Mouse (Mus musculus): ENCODE measurements around the gene Zp3r.
A peak's percentile ranks its signal among the peaks of the same experiment; 100 is the strongest.
"Not testable (repeated sequence)": the region's sequence is repeated elsewhere in the genome, so short reads cannot be mapped to it uniquely, and the experiment has no call there.

Gene Zp3r

DNA sequence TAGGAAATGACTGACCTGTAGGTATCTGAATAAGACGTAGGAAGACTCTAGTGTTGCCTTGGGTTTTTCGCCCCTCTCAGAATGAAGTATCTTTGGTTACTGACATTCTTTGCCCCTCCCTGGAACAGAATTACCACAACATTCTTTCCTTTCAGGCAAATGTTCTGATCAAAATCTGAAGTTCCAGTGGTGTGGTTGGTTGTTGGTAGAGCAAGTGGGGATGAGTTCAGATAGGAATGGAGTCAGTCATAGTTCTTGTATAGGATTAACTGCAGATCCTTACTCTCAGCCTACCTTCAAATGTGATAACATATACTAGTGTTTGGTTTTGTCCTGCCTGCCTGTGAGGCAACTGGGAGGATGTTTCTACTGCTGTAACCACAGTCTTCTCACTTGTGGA is at the start of gene Zp3r:
Gene Zp3r, minus strand, starts transcription at position 101 of the 400 bp plus-strand sequence.
- no peak for DNase-seq (ENCODE audit: low spot score in 2 of 2)

DNA sequence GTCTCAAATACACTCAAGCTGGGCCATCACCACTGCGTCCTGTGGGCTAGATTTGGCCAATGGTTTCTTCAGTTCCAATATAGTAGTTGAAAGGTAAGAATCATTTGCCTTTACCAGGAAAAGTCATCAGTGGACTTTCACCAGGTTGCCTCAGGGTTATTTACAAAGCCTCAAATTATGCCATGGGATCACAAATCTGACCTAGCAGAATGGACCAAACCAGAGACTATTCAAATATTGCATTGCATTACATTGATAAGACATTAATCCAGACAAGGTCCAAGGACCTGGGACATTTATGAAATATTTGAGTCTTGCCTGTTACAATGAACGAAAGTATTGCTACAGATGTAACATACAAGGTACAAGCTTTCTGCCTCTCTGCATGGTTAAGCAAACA is 49.1 kb upstream of the Zp3r start:
- DNase-seq (ENCODE audit: low spot score in 2 of 2) = no peak

GRCm38 (mm10) chr1:130663576-130663975 is 34.2 kb upstream of the Zp3r start:
- not testable (repeated sequence) for DNase-seq (ENCODE audit: low spot score in 2 of 2)

DNA sequence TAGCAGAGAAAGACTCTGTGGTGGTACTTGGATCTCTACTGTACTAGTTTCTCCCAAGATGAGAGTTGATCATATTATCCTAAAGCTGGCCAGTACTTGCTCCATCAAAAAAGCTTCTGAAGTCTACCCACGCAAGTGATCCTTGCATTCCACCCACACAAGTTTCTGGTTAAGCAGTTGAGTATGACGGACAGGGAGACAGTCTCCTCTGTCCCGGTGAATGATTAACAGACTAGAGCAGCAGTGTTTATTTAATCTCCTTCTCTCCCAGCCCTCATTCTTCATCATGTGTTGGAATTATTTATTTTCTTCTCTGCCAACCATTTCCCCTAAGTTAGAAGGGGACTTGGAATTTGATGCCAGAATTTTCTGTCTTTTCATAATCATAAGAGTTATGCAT is 32.0 kb upstream of the Zp3r start, which contains the start of gene C4bp:
Gene C4bp, minus strand, starts transcription at position 179 of the 400 bp plus-strand sequence.
- DNase-seq (ENCODE audit: low spot score in 2 of 2) = no peak

DNA sequence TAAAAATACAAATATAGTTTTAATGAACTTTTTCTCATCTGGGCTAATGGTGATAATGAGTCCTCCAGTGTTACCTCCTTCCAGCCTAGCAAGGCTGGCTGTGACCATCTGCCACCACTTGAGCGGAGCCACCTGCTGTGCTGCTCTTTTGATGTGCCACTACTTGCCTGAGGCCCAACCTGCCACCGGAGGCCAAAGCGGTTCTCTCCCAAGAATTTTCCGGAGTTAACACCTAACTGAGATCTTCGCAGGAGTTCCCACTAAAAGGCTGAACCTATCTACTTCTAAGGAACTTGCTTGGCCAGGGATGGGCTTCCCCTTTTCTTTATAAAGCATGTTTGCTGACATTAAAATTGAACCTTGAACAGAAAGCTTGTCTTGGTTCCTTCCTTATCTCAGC is 30.2 kb upstream of the Zp3r start:
- not testable (repeated sequence) for DNase-seq (ENCODE audit: low spot score in 2 of 2)

- DNase-seq (ENCODE audit: low spot score in 2 of 2) = no peak
These were observed 14.7 kb upstream of the Zp3r start for GRCm38 (mm10) chr1:130644103-130644502.

DNA sequence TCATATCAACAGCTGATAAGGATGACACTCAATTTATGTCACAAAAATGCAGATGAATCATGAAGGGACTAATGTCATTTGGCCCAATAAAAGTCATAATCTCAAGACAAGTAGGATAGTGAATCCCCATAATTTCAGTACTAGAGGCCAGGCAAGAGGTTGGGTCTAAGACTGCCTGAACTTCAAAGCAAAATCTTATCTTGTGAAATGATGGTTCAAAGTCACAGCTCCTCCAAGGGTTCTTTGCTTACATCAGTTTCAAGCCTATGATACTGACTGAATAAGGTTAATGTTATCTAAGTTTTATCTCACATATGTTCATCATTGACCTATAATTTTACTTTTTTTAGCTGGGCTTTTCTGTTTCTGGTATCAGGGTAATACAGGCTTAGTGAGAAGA is 11.5 kb upstream of the Zp3r start:
- no peak for DNase-seq (ENCODE audit: low spot score in 2 of 2)

DNA sequence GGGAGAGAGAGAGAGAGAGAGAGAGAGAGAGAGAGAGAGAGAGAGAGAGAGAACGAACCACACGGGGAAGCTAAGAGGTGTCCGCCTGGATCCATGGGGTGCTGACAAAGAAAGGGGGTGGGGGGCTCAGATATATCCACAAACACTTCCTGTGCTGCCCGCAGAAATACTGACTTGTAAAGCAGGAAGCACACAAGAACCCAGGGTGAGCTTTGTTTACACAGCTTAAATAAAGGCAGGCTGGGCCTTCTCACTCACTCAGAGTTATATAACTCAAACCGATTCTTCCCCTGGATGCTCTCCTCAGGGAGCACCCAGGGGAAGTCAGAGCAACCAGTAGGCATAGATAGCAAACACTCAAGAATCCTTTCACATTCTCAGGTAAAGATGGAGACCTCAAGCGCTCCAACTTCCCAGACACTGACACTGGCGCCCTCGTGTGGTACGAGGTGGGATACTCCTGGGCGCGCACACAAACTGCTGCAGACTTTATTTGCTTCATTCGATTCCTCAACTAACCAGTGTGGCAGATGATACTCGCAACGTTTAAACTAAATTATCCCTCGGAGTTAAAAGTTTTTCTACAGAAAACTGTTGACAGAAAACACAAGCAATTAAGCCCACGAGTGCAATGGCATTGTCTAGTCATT is 4.5 kb upstream of the Zp3r start:
- DNase-seq (ENCODE audit: low spot score in 2 of 2) = peak; percentile 38 to 66

DNA sequence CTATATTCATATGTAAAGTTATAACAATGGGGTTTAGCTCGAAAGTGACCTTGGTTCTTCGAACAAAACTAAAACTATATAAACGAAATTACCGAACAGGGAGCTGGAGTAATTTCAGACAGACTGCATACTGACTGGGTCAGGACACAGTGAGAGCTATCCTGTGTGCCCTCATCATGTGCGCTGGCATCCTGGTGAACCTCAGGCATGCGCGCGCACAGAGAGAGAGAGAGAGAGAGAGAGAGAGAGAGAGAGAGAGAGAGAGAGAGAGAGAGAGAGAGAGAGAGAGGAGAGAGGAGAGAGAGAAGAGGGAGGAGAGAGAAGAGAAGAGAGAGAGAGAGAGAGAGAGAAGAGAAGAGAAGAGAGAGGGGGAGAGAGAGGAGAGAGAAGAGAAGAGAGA is 3.9 kb upstream of the Zp3r start:
- no peak for DNase-seq (ENCODE audit: low spot score in 2 of 2)

- no peak for DNase-seq (ENCODE audit: low spot score in 2 of 2)
These were observed 33.1 kb downstream of the Zp3r start for GRCm38 (mm10) chr1:130596291-130596690.

DNA sequence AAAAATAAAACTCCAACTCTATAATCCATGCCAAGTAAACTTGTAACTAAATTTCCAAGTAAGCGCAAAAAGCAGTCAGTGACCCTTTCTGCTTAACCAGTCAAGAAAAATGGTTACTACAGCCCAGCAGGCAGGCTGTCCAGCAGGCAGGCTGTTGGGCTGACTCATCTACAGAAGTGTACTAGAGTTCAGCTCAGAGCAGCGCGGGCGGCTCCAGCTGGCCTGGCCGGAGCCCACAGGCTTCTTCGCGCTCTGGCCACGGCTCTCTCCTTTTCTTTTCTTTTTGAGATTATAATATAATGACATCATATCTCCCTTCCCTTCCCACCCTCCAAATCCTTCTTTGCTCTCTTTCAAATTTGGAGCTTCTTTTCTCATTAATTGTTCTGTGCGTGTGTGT is 40.8 kb downstream of the Zp3r start:
- DNase-seq (ENCODE audit: low spot score in 2 of 2) = no peak

- DNase-seq (ENCODE audit: low spot score in 2 of 2) = no peak
These were observed 53.0 kb downstream of the Zp3r start for GRCm38 (mm10) chr1:130576389-130576788.

DNA sequence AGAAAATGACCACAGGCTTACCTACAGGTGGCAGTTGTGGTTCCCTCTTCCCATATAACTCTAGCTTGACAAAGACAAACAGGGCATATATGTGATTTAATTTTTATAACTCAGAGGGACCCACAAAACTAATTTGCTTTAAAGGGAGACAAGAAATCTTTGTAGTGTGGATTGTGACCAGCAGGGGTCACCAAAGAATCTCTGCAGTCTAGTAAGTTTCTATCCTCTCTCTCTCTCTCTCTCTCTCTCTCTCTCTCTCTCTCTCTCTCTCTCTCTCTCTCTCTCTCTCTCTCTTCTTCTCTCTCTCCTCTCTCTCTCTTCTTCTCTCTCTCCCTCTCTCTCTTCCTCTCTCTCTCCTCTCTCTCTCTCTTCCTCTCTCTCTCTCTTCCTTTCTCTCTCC is 53.5 kb downstream of the Zp3r start:
- DNase-seq (ENCODE audit: low spot score in 2 of 2) = peak in 1 of 2 experiments; percentile 28

GRCm38 (mm10) chr1:130551407-130552249 is 77.8 kb downstream of the Zp3r start:
- no peak for DNase-seq (ENCODE audit: low spot score in 2 of 2)

- DNase-seq (ENCODE audit: low spot score in 2 of 2) = no peak
These were observed 78.9 kb downstream of the Zp3r start for GRCm38 (mm10) chr1:130550242-130551167.

DNA sequence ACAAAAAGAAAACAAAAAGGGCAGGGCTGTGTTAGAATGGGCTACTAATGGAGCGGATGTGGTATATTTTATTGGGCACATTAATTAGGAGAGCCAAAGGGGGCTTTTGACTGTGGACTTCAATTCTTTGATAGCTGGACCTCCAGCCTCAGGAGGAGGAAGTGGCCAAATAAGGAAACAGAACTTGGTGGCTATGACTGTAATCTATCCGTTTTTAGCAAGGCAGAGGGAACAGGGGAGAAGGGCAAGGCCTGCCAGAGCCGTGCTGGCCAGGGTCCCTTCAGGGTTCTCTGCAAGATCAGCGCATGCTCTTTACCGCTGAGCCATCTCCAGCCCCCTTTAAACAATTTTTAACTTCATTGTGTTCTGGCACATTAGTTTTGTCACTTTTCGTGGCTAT is 79.7 kb downstream of the Zp3r start:
- DNase-seq (ENCODE audit: low spot score in 2 of 2) = no peak

DNA sequence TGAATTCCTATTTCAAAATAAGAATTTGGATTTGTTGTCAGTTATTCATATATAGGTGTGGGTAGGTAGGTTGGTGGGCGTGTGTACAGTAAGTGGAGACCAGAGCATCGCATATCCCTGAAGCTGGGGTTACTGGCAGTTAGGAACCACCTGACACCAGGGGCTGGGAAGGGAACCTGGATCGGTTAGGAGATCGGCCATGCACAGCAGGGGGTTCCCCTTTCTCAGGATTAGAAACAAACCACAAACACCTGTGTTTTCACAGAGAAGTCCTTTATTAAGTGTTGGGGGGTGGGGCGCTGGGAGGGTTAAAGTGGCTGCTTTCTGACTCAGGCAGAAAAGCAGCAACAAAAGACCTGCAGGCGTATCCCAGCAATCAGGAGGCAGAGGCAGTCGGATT is 80.3 kb downstream of the Zp3r start:
- no peak for DNase-seq (ENCODE audit: low spot score in 2 of 2)

DNA sequence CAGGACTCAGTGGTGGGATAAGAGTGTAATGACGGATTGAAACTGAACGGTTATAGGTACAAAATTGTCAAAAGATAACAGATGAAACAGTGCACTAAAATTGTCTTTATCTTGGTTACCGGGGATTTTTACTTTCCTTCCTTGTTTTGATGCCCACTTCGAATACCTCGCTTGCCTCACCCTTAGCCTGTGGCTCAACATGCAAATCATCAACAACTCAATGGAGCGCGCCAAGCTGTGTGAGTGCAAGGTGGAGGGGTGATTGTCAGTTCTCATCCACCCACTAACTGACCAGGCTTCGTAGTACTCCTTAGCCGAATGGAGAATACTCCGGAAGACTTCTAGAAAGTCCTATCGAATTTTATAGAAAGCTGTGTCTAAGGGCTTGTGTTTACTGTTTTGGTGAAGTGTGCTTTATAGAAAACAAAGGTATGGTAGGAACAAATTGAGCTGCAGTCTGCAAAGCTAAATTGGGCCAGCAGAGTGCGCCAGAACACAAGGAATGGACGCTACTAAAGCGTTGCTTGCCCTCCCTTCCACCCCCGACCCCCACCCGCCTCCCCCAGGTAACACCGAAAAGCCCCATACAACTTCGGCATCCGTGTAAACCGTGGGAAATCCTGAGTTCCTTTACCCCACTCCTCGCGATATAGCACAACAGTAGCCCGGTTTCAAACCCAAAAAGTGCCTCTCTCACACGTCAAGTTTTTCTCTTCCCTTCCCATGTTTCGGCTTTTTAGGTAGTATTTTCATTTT is 81.6 kb downstream of the Zp3r start:
- peak in 1 of 2 experiments; percentile 32 for DNase-seq (ENCODE audit: low spot score in 2 of 2)

Measured in frontal cortex, postnatal 14 days (tissue).